Mouse (Mus musculus): ENCODE measurements around the gene Ptpra.
"Not testable (repeated sequence)": the region's sequence is repeated elsewhere in the genome, so short reads cannot be mapped to it uniquely, and the experiment has no call there.

Gene Ptpra

GRCm38 (mm10) chr2:130482177-130482576 is 32.1 kb downstream of the Ptpra start:
- in situ Hi-C loops (cut with MboI; ENCODE audit: unreplicated experiment in 2 of 2): no loop called here

- in situ Hi-C loops (cut with MboI; ENCODE audit: unreplicated experiment in 2 of 2): no loop called here
Observed at GRCm38 (mm10) chr2:130482700-130483099, 32.6 kb downstream of the Ptpra start.

GRCm38 (mm10) chr2:130484206-130484605 is 34.1 kb downstream of the Ptpra start:
- in situ Hi-C loops (cut with MboI; ENCODE audit: unreplicated experiment in 2 of 2): no loop called here

- in situ Hi-C loops (cut with MboI; ENCODE audit: unreplicated experiment in 2 of 2): no loop called here
Observed at GRCm38 (mm10) chr2:130488002-130488401, 37.9 kb downstream of the Ptpra start.

GRCm38 (mm10) chr2:130488600-130488999 is 38.5 kb downstream of the Ptpra start:
- in situ Hi-C loops (cut with MboI; ENCODE audit: unreplicated experiment in 2 of 2): no loop called here

- in situ Hi-C loops (cut with MboI; ENCODE audit: unreplicated experiment in 2 of 2): no loop called here
Observed at GRCm38 (mm10) chr2:130491162-130491561, 41.1 kb downstream of the Ptpra start.

GRCm38 (mm10) chr2:130491587-130491986 is 41.5 kb downstream of the Ptpra start:
- in situ Hi-C loops (cut with MboI; ENCODE audit: unreplicated experiment in 2 of 2): no loop called here

- in situ Hi-C loops (cut with MboI; ENCODE audit: unreplicated experiment in 2 of 2): not testable (repeated sequence)
Observed at GRCm38 (mm10) chr2:130495114-130495513, 45.0 kb downstream of the Ptpra start.

- in situ Hi-C loops (cut with MboI; ENCODE audit: unreplicated experiment in 2 of 2): no loop called here
Observed at GRCm38 (mm10) chr2:130496037-130496436, 46.0 kb downstream of the Ptpra start.

- in situ Hi-C loops (cut with MboI; ENCODE audit: unreplicated experiment in 2 of 2): no loop called here
Observed at GRCm38 (mm10) chr2:130496931-130497330, 46.9 kb downstream of the Ptpra start.

- in situ Hi-C loops (cut with MboI; ENCODE audit: unreplicated experiment in 2 of 2): no loop called here
Observed at GRCm38 (mm10) chr2:130499546-130499945, 49.5 kb downstream of the Ptpra start.

GRCm38 (mm10) chr2:130501556-130501955 is 51.5 kb downstream of the Ptpra start:
- in situ Hi-C loops (cut with MboI; ENCODE audit: unreplicated experiment in 2 of 2): no loop called here

- in situ Hi-C loops (cut with MboI; ENCODE audit: unreplicated experiment in 2 of 2): not testable (repeated sequence)
Observed at GRCm38 (mm10) chr2:130511616-130512015, 61.5 kb downstream of the Ptpra start.

GRCm38 (mm10) chr2:130513907-130514306 is 63.8 kb downstream of the Ptpra start:
- in situ Hi-C loops (cut with MboI; ENCODE audit: unreplicated experiment in 2 of 2): no loop called here

- in situ Hi-C loops (cut with MboI; ENCODE audit: unreplicated experiment in 2 of 2): no loop called here
Observed at GRCm38 (mm10) chr2:130515791-130516190, 65.7 kb downstream of the Ptpra start.

GRCm38 (mm10) chr2:130521927-130522326 is 71.8 kb downstream of the Ptpra start:
- in situ Hi-C loops (cut with MboI; ENCODE audit: unreplicated experiment in 2 of 2): no loop called here

GRCm38 (mm10) chr2:130525480-130525879 is 75.4 kb downstream of the Ptpra start:
- in situ Hi-C loops (cut with MboI; ENCODE audit: unreplicated experiment in 2 of 2): not testable (repeated sequence)

GRCm38 (mm10) chr2:130528457-130528856 is 78.4 kb downstream of the Ptpra start:
- in situ Hi-C loops (cut with MboI; ENCODE audit: unreplicated experiment in 2 of 2): no loop called here

- in situ Hi-C loops (cut with MboI; ENCODE audit: unreplicated experiment in 2 of 2): no loop called here
Observed at GRCm38 (mm10) chr2:130529290-130529689, 79.2 kb downstream of the Ptpra start.

- in situ Hi-C loops (cut with MboI; ENCODE audit: unreplicated experiment in 2 of 2): no loop called here
Observed at GRCm38 (mm10) chr2:130529925-130530324, 79.8 kb downstream of the Ptpra start.

GRCm38 (mm10) chr2:130532201-130532600 is 82.1 kb downstream of the Ptpra start:
- in situ Hi-C loops (cut with MboI; ENCODE audit: unreplicated experiment in 2 of 2): no loop called here

- in situ Hi-C loops (cut with MboI; ENCODE audit: unreplicated experiment in 2 of 2): no loop called here
Observed at GRCm38 (mm10) chr2:130535017-130535416, 84.9 kb downstream of the Ptpra start.

GRCm38 (mm10) chr2:130536890-130537289 is 86.8 kb downstream of the Ptpra start:
- in situ Hi-C loops (cut with MboI; ENCODE audit: unreplicated experiment in 2 of 2): no loop called here

All from v-Abl transformed pro-B cells (cell line).